Mouse (Mus musculus) testis, adult 2 months (tissue): ENCODE measurements around the gene Snrpg.

Experiments
- CTCF ChIP-seq: fragments of 200-500 bp; IDR thresholded peaks from 2 replicates; pipeline ENCODE4 v1.5.1; 2012; ENCODE audit warnings: low read depth, mild to moderate bottlenecking, inconsistent platforms, low read length, moderate library complexity; ENCODE audit not compliant: control insufficient read depth, insufficient read depth, insufficient replicate concordance
- POLR2A ChIP-seq: fragments of 200-500 bp; IDR thresholded peaks from 2 replicates; pipeline ENCODE4 v1.6.1; 2012; ENCODE audit warnings: low read depth, mild to moderate bottlenecking, inconsistent platforms, low read length, moderate library complexity; ENCODE audit not compliant: control insufficient read depth

DNA sequence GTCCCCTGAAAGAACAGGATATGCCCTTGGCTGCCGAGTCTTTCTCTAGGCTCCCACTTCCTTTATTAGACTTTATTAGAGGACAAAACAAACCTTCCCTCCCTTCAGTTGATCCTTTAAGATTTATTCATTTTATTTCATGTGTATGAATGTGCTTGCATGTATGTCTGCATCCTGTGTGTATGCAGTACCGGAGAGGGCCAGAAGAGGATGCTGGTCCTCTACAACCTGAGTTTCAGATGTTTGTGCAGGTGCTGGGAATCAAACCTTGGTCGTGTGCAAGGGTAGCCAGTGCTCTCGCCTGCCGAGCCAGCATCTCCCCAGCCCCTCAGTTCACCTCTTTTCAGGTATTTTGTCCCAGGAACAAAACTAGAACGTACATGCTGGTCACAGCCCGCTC lies 9.7 kb upstream of the Snrpg start:
- TF ChIP-seq CTCF (peak; percentile 9; the same call in 1 of the 2 replicates), POLR2A (no peak)
